Mouse (Mus musculus) layer of hippocampus, adult 8-10 months (tissue): ENCODE data around the gene Serpinb2. TPM values are rescaled to one million over a fixed set of nuclear protein-coding genes. Genes with fewer than 3 reads are reported as not detected.

Experiments used
- DNase-seq, 2 experiments: peaks; one replicate each; pipeline ENCODE4 v3.0.0; 2022; ENCODE audit warnings: low spot score in 2 of 2
- total RNA-seq, 4 experiments: library from RNA; stranded (reverse); gene quantifications; 2 replicates each; pipeline ENCODE4 v1.2.4; 2022

Serpinb2 gene
- not detected for total RNA-seq

DNA sequence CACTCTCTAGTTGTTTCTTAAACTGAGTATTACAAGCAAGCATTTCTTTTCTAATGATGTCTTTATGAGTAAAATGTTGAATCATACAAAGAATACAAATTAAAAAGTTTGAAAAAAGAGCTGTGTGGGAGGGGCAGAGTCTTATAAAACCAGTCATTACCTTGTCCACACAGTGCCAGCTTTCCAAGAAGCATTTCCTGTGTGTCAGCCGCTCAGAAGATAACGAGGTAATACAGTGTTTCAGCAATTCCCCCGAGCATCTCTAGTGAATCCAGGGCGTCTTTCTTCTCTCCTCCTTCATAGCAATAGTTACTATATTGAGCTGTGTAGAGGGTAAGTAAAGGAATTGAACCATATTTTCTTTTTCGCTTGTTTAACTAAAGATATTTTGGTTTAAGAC, at the start of gene Serpinb2:
Gene Serpinb2, plus strand, starts transcription at position 172 of the 400 bp plus-strand sequence.
- DNase-seq = no peak

DNA sequence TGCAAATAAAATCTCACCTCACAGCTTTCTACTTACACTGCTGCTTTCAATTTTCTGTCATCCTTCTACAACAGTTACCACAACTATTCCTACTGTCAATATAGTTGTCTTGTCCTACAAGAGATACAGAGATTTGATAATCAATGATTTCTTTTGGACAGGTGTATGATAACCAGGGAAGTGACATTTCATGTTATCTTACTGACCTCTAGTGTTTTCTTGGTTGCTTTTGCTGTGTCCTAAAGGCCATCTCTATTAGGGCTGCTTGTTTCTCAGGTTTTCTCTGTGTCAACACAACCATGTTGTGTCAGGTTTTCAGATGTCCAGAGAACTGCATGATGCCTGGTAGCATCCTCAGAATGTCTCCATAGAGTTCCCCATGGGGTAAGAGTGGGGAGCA, 31.3 kb upstream of the Serpinb2 start:
- DNase-seq = no peak

DNA sequence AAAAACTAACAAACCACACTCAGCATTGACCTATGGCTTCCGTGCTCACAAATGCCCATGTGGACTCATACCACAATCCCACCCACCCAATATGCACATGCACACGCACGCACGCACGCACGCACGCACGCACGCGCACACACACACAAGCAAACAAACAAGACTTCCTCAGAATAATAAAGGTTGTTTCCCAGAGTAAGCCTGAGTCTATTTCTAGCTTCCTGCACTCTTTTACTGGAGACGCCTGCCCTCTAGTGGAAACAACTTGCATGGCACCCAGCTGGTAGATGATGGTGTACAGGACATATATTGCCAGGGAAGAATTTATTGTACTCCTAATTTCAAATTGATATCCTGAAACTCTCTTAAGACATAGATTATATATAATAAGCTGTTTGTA, 29.8 kb upstream of the Serpinb2 start:
- peak; percentile 62 to 88 for DNase-seq

DNA sequence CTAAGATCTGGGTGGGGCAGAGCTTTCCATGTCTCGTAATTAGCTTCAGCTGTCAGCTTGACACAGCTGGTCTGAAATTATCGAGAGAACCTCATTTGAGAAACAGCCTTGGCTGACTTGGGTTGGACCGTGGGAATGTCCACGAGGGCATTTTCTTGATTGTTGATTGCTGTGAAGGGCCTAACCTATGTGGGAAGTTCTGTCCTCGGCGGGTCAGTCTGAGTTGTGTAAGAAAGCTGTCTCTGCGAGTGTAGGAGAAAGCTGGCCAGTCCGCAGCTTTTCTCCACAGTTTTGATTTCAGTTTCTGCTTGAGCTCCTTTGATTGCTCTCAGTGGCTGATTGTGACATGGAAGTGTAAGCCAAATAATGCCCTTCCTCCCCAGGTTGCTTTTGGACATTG, 21.6 kb upstream of the Serpinb2 start:
- DNase-seq = no peak

DNA sequence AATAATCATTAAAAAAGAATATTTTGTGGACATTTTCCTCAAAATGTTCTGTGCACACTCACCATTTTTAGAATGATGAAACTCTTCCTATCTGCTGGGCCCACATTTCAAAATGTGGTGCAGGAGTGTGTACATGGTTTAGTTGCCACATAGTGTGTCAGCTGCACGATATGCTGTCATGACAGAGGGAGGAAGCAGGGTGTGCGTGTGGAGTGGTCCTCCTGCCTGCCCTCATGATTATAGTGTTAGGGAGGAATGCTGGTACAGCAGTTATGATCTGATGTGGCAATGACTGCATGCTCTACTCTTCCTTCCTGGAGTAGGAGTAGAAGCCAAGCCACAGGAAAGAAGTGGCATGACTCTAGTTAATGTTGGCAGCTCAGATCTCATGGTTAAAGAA, 14.4 kb upstream of the Serpinb2 start:
- DNase-seq = no peak

DNA sequence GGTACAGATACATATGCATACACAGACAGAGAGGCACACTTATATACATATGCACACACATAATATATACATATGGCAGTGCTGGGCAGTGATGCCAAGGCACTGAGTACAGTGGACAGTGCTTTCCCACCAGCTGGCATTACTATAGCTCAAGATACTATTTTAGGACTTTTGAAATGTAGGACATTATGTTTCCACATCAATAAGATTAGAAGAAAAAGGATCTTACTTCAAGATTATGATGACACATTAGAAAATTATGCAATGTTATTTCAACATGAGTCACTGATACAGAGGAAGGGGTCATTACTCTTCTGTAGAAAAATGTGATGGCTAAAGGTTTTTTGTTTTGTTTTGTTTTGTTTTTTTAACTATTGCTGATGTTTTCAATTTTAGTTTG, 9.2 kb upstream of the Serpinb2 start:
- no peak for DNase-seq

DNA sequence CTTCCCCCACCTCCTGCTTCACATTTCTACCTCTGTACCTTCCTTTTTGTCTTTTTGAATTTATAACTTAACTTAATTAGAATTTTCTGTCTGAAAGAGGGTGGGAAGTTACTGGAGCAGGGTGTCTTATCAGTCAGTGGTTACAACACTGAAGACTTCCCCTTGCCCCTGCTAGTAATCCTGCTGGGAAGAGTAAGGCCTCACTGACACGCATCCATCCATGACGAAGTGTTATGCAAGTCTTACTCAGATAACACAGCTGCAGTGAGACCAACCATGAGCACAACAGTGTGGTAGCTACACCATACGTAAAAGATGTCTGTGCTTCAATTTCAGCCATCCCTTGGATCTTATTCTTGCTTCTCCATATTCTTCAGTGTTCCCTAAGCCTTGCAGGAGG, 7.9 kb upstream of the Serpinb2 start:
- no peak for DNase-seq

DNA sequence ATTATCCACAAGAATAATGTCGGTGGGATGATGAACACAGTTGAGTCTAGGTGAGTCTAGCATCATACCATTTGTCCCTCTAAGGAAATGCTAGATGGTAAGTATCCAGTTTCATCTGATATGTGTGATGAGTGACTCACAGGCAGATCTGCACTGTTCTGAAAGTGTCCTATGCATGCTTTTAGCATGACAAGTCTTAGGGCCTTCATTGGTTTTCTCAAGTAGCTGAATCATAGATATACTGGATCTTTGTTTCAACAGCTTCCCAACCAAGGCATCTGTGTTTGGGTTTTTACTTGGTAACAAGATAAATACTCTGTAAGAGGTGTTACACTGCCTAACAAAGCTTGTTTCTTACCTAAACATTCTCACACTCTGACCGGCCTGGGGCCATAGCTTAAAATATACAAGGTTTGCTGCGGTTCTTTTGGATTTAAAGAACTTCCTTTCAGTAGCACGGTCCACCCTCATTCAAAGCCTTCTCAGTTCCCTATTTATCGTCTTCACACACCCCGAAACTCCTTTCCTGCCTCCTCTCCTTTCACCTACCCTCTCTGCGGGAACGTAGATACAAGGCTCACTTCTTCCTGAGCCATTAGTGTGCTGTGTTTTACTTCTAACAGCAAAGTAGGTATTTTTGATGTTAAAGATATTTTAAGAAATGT, 5.2 kb upstream of the Serpinb2 start:
- DNase-seq = no peak

DNA sequence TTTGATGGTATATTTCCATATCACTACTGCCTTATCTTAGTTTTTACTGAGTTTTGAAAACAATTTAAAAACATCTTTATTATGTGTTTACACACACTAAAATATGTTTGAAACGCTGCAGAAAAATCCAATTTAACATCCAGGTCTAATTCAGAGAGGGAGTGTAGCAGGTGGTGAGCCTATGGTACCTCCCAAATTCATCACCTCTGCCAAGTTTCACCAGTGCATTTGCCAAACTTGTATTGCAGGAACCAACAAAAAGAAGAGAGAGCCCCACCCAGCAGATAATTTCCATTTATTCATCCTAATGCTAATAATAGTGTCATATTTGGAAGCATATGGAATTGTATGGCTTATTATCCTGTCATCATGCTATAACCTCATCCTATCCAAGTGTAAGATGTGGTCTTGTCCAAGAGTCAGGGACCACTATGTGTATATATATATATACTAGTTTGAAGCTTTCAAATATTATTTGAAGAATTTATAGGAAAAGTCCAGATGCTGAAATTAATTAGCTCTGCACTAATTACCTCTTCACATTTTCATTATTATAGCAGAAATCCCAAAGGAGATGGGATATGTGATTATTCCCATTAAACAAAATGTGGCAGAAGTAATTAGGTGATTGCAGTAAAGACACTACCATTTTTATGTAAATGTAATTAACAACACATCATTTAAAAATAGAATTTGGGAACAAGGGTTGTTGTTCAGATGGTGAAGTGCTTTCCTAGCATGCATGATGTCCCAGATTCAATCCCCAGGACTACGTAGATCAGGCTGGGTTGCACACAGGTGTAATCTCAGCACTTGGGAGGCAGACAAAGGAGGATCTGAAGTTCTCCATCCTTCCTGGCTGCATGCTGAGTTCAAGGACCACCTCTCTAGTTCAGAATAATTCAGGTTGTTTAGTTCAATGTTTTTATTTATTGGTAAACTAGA, 1.2 kb downstream of the Serpinb2 start:
- no peak for DNase-seq

DNA sequence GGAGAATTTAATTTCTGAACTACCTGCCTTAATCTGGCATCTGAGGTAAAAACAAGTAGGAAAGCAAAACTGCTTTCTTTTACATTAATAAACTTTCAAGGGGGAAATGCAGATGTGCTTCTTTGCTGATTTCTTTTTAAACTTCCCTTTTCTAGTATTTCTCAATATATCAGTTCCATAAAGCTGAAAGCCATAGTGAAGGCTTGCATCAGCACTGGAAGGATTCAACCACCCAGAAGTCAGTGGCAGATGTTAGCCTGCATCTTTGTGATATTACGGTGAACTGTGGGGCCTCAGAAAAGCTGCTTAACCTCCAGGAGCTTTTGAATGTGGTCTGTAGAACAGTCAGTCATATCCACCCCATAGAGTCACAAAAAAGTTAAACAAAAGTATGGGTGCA, 2.3 kb downstream of the Serpinb2 start:
- no peak for DNase-seq

DNA sequence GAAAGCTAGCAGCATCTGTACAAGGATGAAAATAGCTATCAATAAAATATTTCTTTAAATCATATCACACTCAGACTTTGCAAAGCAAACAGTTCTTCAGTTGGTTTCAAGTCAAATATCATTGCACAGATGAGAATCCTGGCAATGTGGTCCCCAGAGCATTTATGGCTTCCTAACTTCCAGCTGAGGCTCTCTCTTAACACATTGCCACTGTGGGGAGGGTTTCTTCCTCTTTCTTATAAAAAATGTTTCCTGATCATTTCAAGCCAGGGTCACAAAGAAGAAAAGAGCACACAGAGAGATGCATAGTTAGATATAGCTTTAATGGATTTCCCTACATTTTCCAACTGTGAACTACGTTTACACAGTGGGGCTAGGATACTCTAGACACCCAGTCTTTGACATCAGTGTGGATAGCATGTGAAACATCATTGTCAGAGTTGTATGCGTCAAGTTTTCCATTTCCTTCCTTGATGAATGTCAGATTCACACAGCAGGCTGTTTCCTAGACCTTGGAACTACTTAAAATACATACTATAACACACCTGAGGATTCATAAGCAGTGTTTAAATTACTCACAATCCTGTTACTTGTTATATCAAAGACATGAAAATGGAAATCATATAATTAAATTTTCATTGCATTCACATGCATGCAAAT, 4.7 kb downstream of the Serpinb2 start:
- DNase-seq = no peak

DNA sequence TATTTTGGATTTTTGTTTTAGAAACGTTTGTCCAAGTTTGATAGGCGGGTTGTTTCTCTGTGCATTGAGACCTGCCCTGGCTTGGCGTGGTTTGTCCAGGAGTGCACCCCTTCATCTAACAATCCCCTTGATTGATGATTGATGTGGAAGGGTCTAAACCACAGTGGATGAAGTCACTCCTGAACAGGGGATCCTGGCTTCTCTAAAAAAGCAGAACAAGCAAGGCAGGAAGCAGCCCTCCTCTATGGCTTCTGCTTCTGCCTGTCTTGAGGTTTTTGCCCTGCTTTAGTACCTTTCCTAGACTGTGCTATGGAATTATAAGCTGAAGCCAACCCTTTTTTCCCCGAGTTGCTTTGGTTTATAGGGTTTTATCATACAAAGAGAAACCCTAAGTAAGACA, 14.4 kb downstream of the Serpinb2 start:
- no peak for DNase-seq

DNA sequence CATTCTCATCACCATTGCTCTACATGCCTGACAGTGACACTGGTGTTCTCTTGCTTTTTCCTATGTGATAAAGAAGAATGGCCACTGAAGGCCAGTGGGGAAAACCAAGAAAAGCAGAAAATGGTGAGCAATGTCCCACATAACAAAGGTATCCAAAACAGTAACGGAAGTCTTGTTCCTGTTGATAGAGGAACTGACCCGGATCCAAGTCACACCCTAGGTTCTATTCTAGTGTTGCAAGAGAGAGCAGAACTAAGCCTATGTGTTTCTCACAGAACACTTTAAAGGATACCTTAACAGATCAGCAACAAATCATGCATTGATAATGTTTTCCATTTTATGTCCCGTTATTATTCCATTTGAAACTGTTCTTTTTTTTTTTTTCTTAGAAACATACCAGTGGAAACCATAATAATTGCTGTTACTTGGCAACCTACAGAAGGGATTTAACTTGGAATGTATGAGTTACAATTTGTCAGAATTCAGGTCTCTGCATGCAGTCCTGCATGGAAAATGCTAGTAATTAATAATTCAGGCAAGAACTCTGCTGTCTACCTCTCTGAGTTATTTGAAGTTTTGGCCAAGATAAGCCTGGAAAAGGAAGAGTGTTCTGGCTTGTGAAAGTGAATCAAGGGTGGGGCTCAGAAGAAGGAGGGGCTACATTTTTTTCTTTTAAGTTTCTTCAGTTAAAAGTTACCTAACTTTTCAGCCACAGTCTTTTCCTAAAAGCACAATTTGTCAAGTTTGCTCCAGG, 17.3 kb downstream of the Serpinb2 start:
- no peak for DNase-seq

DNA sequence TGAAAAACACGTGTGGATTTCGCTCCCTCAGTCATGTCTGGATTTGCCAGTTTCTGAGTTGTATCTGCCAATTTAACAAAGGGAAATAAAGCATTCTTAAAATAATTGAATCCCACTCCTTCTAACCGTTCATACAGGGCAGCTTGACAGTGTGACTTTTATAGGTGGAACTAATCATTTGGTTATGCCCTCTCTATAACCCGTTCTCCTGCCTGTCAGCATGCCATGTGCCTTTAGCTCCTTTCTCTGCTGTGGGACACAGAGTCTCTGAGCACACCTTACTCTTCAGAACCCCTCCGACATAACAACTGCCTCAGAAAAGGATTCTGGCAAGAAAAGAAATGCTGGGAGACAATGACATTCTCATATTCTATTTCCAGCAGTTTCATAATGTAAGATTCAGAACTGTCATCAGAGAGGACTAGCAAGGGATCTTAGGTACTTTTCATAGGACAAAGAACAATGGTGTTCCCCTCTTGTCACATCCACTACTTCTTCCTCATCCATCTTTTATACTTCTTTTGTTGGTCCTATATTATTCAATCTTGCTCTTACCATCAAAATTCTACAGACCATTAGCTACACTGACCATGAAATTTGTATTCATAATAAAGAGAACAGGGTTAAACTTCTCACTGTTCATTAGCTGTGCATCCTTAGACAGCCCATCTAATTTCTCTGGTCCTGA, 18.3 kb downstream of the Serpinb2 start:
- DNase-seq = no peak

DNA sequence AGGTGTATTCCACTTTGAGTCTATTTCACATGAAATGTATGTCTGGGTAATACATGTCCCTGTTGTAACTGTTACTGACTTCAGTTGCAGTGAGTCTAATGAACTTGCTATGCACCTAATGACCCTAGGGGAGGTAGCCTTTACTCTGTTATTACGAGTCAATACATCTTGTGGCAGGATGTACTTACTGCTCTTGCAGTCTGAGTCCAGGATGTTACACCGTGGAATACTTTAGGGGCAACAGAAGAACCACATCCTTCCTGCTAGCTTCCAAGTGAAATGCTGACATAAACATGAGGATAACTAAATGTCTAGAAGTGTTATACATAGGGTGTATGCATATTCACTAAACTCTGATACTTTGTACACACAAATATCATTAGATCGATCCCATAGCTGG, 22.5 kb downstream of the Serpinb2 start:
- no peak for DNase-seq

DNA sequence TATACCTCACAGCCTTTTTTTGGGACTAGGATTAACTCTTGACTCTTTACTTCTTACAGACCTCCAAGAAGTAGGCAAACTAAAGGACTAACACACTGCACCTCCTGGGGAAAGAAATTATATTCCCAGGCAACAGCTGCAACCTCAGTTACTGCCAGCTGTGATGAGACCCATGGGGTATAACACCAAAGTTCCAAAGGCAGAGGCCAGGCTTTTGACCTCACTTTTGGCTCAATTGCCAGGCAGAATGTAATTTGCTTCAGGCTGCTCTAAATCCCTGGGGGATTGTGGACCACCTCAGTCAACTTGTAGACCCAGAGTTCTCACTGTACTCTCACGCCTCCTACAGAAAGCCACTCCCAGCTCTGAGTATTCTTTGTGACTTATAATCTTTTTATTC, 26.2 kb downstream of the Serpinb2 start:
- DNase-seq = no peak

DNA sequence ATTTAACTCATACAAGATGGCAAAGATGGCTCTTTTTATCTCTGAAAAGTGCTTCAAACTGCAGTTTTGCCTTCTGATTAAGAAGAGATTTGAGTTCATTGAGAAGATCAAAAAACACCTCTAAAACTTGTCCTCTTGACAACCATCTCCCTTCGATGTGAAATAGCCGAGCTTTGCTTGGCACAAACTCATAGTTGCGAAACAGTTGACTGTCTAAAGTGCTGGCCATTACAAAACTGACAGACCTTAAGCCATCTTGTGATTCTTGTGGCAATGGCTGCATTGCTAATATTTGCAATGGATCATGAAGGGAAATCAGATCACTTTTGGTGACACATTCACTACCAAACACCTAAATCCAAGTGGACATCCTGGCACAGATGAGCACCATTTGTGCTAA, 48.3 kb downstream of the Serpinb2 start:
- DNase-seq = no peak

DNA sequence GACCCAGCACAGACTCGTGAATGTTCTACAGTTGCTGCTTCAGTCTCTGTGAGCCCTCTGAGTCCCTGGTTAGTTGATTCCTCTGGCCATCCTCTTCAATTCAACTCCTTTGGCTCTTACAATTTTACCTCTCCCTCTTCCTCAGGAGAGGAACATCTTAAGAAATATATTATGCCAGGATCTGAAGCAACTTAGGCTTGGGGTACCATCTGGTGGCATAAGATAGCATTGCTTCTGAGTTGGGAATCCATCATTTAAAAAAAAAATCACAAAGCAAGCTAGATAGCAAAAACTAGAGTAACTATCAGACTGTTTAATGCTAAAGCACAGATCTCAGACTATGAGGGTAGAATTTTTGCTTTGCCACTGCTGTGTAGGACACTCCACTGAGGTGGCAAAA, 50.9 kb downstream of the Serpinb2 start:
- DNase-seq = no peak

DNA sequence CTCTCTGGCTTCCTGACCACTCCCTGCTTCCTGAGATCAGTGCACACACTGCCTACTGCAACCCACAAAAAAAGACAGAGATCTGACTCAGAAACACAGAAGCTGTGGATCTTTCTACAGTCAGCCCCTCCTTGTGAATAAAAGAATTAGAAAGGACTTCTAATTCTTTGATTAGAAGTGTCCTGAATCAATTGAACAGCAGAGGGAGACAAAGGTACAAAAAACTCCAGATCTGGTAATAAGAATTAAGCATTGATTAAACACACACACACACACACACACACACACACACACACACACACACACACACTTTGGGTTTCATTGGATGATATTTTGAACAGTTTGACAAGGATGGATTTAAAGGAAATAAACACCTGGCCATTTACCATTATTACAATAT, 54.4 kb downstream of the Serpinb2 start:
- DNase-seq = no peak

DNA sequence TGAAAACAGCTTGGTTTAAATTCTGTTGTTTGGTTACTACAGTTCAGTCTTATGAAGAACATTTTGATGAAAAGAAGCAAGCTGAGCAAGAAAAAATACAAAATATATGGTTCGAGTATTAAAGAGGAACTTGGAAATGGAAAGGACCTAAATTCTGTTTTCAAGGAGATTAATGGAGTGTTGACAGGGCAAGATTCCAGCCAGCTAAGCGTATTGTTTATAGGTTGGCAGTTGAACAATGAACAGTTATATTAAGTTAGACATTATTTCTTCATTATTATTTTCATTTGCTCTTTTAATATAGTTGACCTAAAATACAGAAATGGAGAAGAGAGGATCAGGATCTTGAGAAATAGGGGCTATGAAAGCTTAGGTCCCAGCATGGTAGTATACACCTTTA, 64.9 kb downstream of the Serpinb2 start:
- DNase-seq = no peak

DNA sequence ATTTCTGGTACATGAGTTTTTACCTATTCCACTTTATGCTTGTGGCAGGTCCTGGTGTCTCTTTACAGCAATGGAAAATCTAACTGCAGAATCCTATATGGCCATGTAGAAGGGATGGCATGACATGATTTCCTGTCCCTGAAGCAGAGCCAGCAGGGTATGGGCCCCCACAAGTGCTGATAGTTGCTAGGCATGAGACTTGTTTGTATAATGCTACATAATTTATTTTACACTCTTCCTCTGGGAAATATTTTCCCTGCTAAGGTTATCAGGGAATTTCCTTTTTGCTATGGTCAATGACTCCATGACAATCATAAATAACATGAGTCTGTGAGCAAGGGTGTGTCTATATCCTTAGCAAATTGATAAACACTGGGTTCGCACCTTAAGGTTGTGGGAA, 66.3 kb downstream of the Serpinb2 start:
- DNase-seq = no peak
